Mouse (Mus musculus): ENCODE measurements around the gene Hapln2.

GRCm38 (mm10) chr3:88071783-88072182 is 44.4 kb upstream of the Hapln2 start:
- TF ChIP-seq CTCF (IDR thresholded peaks at IDR 0.05; ENCODE audit: borderline replicate concordance, insufficient read depth, low read length), result peak; percentile 61
- TF ChIP-seq POLR2A (IDR thresholded peaks at IDR 0.05; ENCODE audit: low read depth, low read length), result no peak
